Mouse (Mus musculus) brain, embryonic 18.5 days (tissue): ENCODE measurements around the gene Il11ra2.
"Not testable (repeated sequence)": the region's sequence is repeated elsewhere in the genome, so short reads cannot be mapped to it uniquely, and the experiment has no call there.

ENCODE experiments used
- DNase-seq: peaks from one replicate; pipeline ENCODE4 v3.0.0-alpha.2; 2012; ENCODE audit warnings: low read depth, low spot score

Gene Il11ra2

DNA sequence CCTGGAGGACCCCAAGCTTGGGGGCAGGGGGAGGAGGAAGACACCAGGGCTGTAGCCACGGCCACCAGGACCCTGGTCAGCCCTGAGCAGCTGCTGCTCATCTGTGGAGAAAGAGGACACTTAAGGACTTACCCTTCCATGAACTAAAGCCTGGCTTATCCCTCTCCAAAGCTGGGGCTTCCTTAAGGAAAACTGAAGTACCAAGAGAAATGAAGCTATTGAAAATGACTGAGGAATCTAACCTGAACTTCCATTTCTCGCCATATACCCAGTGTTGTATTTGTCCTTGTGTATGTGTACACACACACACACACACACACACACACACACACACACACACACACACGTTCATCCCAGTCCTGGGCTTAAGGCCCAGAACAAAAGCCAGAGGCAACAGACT is at the start of gene Il11ra2:
Gene Il11ra2 (minus strand): TSS at position 101 of the 400 bp plus-strand sequence.
- not testable (repeated sequence) for DNase-seq

- DNase-seq = not testable (repeated sequence)
Measured at GRCm38 (mm10) chr4:42682183-42682524, 20.5 kb upstream of the Il11ra2 start.

DNA sequence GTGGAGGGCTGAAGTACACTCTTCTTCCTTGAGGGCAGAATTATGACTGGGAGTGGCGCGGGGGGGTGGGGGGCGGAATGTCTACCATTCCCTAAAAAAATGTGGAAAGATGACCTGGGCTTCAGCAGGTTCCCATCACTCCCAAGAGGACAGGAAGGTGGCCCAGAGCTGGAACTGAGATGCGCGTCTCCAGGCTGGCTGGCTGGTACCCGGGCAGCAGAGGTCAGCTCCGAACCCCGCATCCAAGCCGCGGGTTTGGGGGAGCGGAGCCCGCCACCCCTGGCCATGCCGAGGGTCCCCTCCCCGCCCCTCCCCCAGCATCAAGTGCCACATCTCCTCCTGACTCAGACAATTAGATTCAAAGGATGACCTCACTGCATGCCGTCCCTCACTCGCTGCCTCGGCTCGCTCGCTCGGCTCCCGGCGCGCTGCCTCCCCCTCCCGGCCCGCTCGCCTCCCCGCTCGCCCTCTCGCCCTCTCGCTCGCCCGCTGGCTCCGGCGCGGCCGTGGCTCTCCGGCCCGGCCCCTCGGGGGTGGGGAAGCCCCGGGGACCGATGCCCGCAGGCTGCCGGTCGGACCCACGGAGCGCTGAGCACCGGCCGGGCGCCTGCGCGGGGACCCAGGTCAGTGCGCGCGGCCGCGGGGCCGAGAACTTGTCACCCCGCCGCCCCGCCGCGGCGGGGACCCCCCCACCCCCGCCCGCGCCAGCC is 19.9 kb upstream of the Il11ra2 start:
- DNase-seq = not testable (repeated sequence)

DNA sequence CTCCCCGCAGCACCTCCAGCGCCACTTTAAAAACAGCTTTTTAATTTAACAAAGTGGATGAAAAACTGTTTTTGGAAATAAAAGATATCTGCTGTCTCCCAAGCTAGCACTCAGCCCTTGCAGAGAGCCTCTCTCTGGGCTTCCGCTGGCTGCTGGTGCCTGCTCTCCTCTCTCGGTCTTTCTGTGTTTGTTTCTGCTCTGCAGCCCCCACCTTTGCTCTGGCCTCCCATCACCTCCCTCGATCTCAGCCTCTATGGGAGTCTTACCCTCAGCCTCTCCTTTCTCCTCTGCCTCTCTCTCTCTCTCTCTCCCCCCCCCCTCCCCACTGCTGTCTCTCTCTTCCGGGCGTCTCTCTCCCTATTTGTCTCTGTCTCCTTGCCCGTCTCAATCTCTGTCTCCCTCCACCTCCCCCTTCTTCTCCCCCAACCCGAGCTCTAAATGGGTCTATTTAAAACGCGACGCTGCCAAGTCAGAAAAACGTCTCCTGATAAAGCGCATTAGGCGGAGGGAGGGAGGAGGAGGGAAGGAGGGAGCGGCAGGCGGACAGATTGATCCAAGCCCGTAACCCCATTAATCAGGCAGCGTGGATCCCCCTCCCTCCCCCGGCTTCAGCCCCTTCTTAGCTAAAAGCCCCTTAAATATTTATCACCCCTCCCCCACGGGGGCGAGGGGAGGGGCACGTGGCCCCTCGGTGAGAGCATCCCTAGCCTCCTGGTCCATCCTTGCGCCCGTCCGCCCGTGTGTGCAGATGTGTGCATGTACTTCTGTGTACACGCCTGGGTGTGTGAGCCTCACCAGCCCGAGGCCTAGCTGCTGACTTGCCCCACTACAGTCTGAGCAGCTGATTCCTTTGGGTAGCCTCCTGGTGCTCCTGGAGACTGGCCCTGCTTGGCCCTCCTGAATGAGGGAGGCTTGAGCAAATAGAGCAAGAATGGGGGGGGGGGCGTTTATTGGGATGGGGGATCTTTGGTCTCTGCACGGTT is 19.0 kb upstream of the Il11ra2 start:
- not testable (repeated sequence) for DNase-seq

- not testable (repeated sequence) for DNase-seq
Measured at GRCm38 (mm10) chr4:42679365-42679764, 17.7 kb upstream of the Il11ra2 start.

- not testable (repeated sequence) for DNase-seq
Measured at GRCm38 (mm10) chr4:42675415-42675814, 13.7 kb upstream of the Il11ra2 start.

- DNase-seq = not testable (repeated sequence)
Measured at GRCm38 (mm10) chr4:42654951-42655350, 6.7 kb downstream of the Il11ra2 start, which contains the start of gene Ccl27b. Gene Ccl27b, plus strand, starts transcription at chr4:42655251.

DNA sequence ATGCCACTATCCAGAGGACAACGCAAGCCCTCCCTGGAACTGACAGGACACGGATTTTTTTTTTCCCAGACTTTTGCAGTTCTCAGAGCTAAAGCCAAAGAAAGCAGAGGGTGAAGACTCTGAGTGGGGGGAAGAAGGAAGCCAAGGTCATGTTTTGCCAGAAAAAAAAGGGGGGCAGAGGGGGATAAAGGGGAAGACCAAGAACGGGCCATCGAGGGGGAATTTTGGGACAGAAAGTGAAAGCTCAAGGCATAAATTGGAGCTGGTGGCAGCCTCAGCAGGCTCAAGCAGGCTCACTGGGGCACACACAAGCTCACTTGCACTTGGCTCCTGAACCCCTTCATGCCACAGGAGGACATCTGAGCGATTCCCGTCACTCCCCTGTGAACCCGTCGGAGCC is 32.3 kb downstream of the Il11ra2 start, which contains the start of gene Gm2564:
Gene Gm2564 (plus strand): TSS at position 301 of the 400 bp plus-strand sequence.
- DNase-seq = not testable (repeated sequence)

DNA sequence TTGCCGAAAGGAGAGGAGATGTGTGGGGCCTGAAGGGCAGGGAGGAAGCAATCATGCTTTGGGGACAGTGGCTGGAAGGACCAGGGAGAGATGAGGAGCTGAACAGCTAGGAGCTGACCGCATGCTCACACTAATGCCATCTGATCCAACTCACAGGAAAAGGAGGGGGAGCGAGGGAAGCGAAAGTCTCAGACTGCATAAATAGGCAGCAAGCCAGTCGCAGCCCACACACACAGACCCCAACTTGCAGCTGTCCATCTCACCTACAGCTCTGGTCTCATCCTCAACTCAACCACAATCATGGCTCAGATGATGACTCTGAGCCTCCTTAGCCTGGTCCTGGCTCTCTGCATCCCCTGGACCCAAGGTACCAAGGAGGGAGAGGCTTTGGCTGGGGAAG is 49.8 kb downstream of the Il11ra2 start, which contains the start of gene Gm10591:
Gene Gm10591 (plus strand): TSS at position 301 of the 400 bp plus-strand sequence.
- DNase-seq = not testable (repeated sequence)
